Mouse (Mus musculus): ENCODE data around the gene Blvrb. TPM values are rescaled to one million over a fixed set of nuclear protein-coding genes. Genes with fewer than 3 reads are reported as not detected.
"Not testable (repeated sequence)": the region's sequence is repeated elsewhere in the genome, so short reads cannot be mapped to it uniquely, and the experiment has no call there.

Gene Blvrb
- polyA plus RNA-seq, 1 experiment from 2014 or later, result 41.8 TPM

GRCm38 (mm10) chr7:27490543-27491329 lies 43.0 kb downstream of the Blvrb start:
- no peaks in the 10 kb centered on the region for H3K9me3 ChIP-seq
- WGBS, result under 1% methylated on average over 33 of the region's 33 CpGs
- H3K27me3 ChIP-seq (ENCODE audit: insufficient read depth, poor library complexity, severe bottlenecking), result peaks cover 18% of the 10 kb centered on the region
- DNase-seq (ENCODE audit: low spot score), result peak; percentile 84
- peaks cover 45% of the 10 kb centered on the region for H3K4me1 ChIP-seq (replicated peaks)
- H3K4me3 ChIP-seq, result peak overlapping the region; percentile 57
- H3K27ac ChIP-seq, result peak overlapping the region; percentile 93
- H3K36me3 ChIP-seq, result peaks cover 8% of the 10 kb centered on the region

GRCm38 (mm10) chr7:27491856-27492255 lies 44.1 kb downstream of the Blvrb start:
- Histone ChIP-seq H3K36me3 (peaks cover 8% of the 10 kb centered on the region), H3K4me3 (no peak overlapping the region), H3K9me3 (no peaks in the 10 kb centered on the region), H3K27me3 (ENCODE audit: insufficient read depth, poor library complexity, severe bottlenecking) (peaks cover 18% of the 10 kb centered on the region), H3K27ac (no peak overlapping the region), H3K4me1 (replicated peaks) (peaks cover 43% of the 10 kb centered on the region)
- no peak for DNase-seq (ENCODE audit: low spot score)
- WGBS, result 71% methylated on average over 7 of the region's 7 CpGs

- Histone ChIP-seq H3K4me1 (replicated peaks) (peaks cover 40% of the 10 kb centered on the region), H3K27me3 (ENCODE audit: insufficient read depth, poor library complexity, severe bottlenecking) (peaks cover 18% of the 10 kb centered on the region), H3K4me3 (no peak overlapping the region), H3K27ac (no peak overlapping the region), H3K9me3 (no peaks in the 10 kb centered on the region), H3K36me3 (peaks cover 8% of the 10 kb centered on the region)
- DNase-seq (ENCODE audit: low spot score), result no peak
- WGBS, result 82% methylated on average over 3 of the region's 3 CpGs
These were observed 45.2 kb downstream of the Blvrb start for GRCm38 (mm10) chr7:27493022-27493421.

GRCm38 (mm10) chr7:27493450-27493849 lies 45.7 kb downstream of the Blvrb start:
- no peak overlapping the region for H3K4me3 ChIP-seq
- H3K27me3 ChIP-seq (ENCODE audit: insufficient read depth, poor library complexity, severe bottlenecking), result peaks cover 14% of the 10 kb centered on the region
- no peaks in the 10 kb centered on the region for H3K9me3 ChIP-seq
- DNase-seq (ENCODE audit: low spot score), result no peak
- H3K27ac ChIP-seq, result no peak overlapping the region
- 85% methylated on average over 5 of the region's 5 CpGs for WGBS
- peaks cover 36% of the 10 kb centered on the region for H3K4me1 ChIP-seq (replicated peaks)
- H3K36me3 ChIP-seq, result peaks cover 8% of the 10 kb centered on the region

GRCm38 (mm10) chr7:27494659-27495367 lies 47.0 kb downstream of the Blvrb start:
- not testable (repeated sequence) for H3K4me3 ChIP-seq; H3K9me3 ChIP-seq; DNase-seq (ENCODE audit: low spot score); H3K36me3 ChIP-seq; H3K27ac ChIP-seq; H3K27me3 ChIP-seq (ENCODE audit: insufficient read depth, poor library complexity, severe bottlenecking)
- H3K4me1 ChIP-seq (replicated peaks), result peaks cover 36% of the 10 kb centered on the region
- 89% methylated on average over 9 of the region's 9 CpGs for WGBS

- no peak for DNase-seq (ENCODE audit: low spot score)
These were observed 51.3 kb downstream of the Blvrb start, which contains the start of gene Prx for GRCm38 (mm10) chr7:27499036-27499435. Prx (plus strand) TSS chr7:27499324.

GRCm38 (mm10) chr7:27501620-27502019 lies 53.8 kb downstream of the Blvrb start:
- no peak for DNase-seq (ENCODE audit: low spot score)
- Histone ChIP-seq H3K4me1 (replicated peaks) (peaks cover 18% of the 10 kb centered on the region), H3K4me3 (no peak overlapping the region), H3K27ac (peak overlapping the region; percentile 35; the same call in 1 of the 2 replicates), H3K9me3 (no peaks in the 10 kb centered on the region), H3K36me3 (no peaks in the 10 kb centered on the region), H3K27me3 (ENCODE audit: insufficient read depth, poor library complexity, severe bottlenecking) (no peaks in the 10 kb centered on the region)
- WGBS, result 77% methylated on average over 4 of the region's 4 CpGs

More at GRCm38 (mm10) chr7:27499036-27499435, 51.3 kb downstream of the Blvrb start, which contains the start of gene Prx:
- Histone ChIP-seq H3K4me3 (no peak within 1 kb of the TSS), H3K27ac (no peak within 1 kb of the TSS), H3K27me3 (ENCODE audit: insufficient read depth, poor library complexity, severe bottlenecking) (no peaks in the 10 kb centered on the region), H3K36me3 (no peaks in the 10 kb centered on the region), H3K4me1 (replicated peaks) (peaks cover 13% of the 10 kb centered on the region), H3K9me3 (no peaks in the 10 kb centered on the region)
- 53% methylated on average over 3 of the region's 3 CpGs for WGBS

- peak; percentile 40 for DNase-seq (ENCODE audit: low spot score)
- no peaks in the 10 kb centered on the region for H3K27me3 ChIP-seq (ENCODE audit: insufficient read depth, poor library complexity, severe bottlenecking)
- peak overlapping the region; percentile 62 for H3K4me3 ChIP-seq
- H3K9me3 ChIP-seq, result no peaks in the 10 kb centered on the region
- H3K4me1 ChIP-seq (replicated peaks), result peaks cover 19% of the 10 kb centered on the region
- H3K36me3 ChIP-seq, result no peaks in the 10 kb centered on the region
- 53% methylated on average over 9 of the region's 9 CpGs for WGBS
- H3K27ac ChIP-seq, result peak overlapping the region; percentile 97
These were observed 59.1 kb downstream of the Blvrb start for GRCm38 (mm10) chr7:27506765-27507370.

- Histone ChIP-seq H3K27me3 (ENCODE audit: insufficient read depth, poor library complexity, severe bottlenecking) (no peaks in the 10 kb centered on the region), H3K36me3 (no peaks in the 10 kb centered on the region), H3K27ac (peak overlapping the region; percentile 97), H3K4me3 (peak overlapping the region; percentile 62), H3K9me3 (no peaks in the 10 kb centered on the region), H3K4me1 (replicated peaks) (peaks cover 19% of the 10 kb centered on the region)
- under 1% methylated on average over 54 of the region's 54 CpGs for WGBS
- DNase-seq (ENCODE audit: low spot score), result peak; percentile 100
These were observed 60.2 kb downstream of the Blvrb start for GRCm38 (mm10) chr7:27507711-27508647.

- WGBS, result 24% methylated on average over 6 of the region's 6 CpGs
- peak overlapping the region; percentile 62 for H3K4me3 ChIP-seq
- peak overlapping the region; percentile 97; the same call in 1 of the 2 replicates for H3K27ac ChIP-seq
These were observed 60.8 kb downstream of the Blvrb start for GRCm38 (mm10) chr7:27508648-27509005.

GRCm38 (mm10) chr7:27510809-27511208 lies 63.0 kb downstream of the Blvrb start:
- Histone ChIP-seq H3K36me3 (no peaks in the 10 kb centered on the region), H3K4me3 (no peak overlapping the region), H3K4me1 (replicated peaks) (peaks cover 19% of the 10 kb centered on the region), H3K9me3 (no peaks in the 10 kb centered on the region), H3K27ac (no peak overlapping the region), H3K27me3 (ENCODE audit: insufficient read depth, poor library complexity, severe bottlenecking) (no peaks in the 10 kb centered on the region)
- no peak for DNase-seq (ENCODE audit: low spot score)
- 89% methylated on average over 2 of the region's 2 CpGs for WGBS

More at GRCm38 (mm10) chr7:27508648-27509005, 60.8 kb downstream of the Blvrb start:
- peaks cover 19% of the 10 kb centered on the region for H3K4me1 ChIP-seq (replicated peaks)
- DNase-seq (ENCODE audit: low spot score), result peak; percentile 56
- H3K9me3 ChIP-seq, result no peaks in the 10 kb centered on the region
- no peaks in the 10 kb centered on the region for H3K36me3 ChIP-seq
- H3K27me3 ChIP-seq (ENCODE audit: insufficient read depth, poor library complexity, severe bottlenecking), result no peaks in the 10 kb centered on the region

- Histone ChIP-seq H3K27me3 (ENCODE audit: insufficient read depth, poor library complexity, severe bottlenecking) (no peaks in the 10 kb centered on the region), H3K36me3 (peaks cover 7% of the 10 kb centered on the region; the same call in 1 of the 2 replicates), H3K27ac (no peak overlapping the region), H3K4me3 (no peak overlapping the region), H3K9me3 (peaks cover 1% of the 10 kb centered on the region; the same call in 1 of the 2 replicates), H3K4me1 (replicated peaks) (no peaks in the 10 kb centered on the region)
- no peak for DNase-seq (ENCODE audit: low spot score)
- 83% methylated on average over 9 of the region's 9 CpGs for WGBS
These were observed 67.2 kb downstream of the Blvrb start for GRCm38 (mm10) chr7:27514961-27515360.

All from hindbrain, embryonic 10.5 days (tissue).